Mouse (Mus musculus) myocyte (in vitro differentiated cells): ENCODE measurements around the gene Tpm3.

Experiments
- E2F4 ChIP-seq: IDR thresholded peaks from one replicate; pipeline ENCODE4 v1.6.1; 2011; ENCODE audit warnings: mild to moderate bottlenecking, control low read depth, moderate library complexity; ENCODE audit not compliant: insufficient read depth
- MAX ChIP-seq: IDR thresholded peaks from one replicate; pipeline ENCODE4 v1.6.1; 2011; ENCODE audit warnings: low read depth, mild to moderate bottlenecking, control low read depth
- MYOG ChIP-seq, 3 experiments: IDR thresholded peaks; one replicate each; pipeline ENCODE4 v1.6.1; 2011; ENCODE audit warnings: control low read depth in 2 of 3, low read depth in 2 of 3, mild to moderate bottlenecking in 2 of 3; ENCODE audit not compliant: insufficient read length in 2 of 3, control insufficient read depth in 1 of 3, insufficient read depth in 1 of 3
- POLR2A ChIP-seq: IDR thresholded peaks from one replicate; pipeline ENCODE4 v1.6.1; 2011; ENCODE audit warnings: low read depth, mild to moderate bottlenecking, control low read depth, moderate library complexity; ENCODE audit not compliant: insufficient read length
- POLR2AphosphoS2 ChIP-seq: IDR thresholded peaks from one replicate; pipeline ENCODE4 v1.6.1; 2011; ENCODE audit warnings: low read depth, control low read depth; ENCODE audit not compliant: insufficient read length
- USF1 ChIP-seq: IDR thresholded peaks from one replicate; pipeline ENCODE4 v1.6.1; 2011; ENCODE audit warnings: low read depth, mild to moderate bottlenecking, control low read depth, moderate library complexity

- no peak for TF ChIP-seq E2F4
- TF ChIP-seq USF1 = no peak
- peak; percentile 93 for TF ChIP-seq POLR2AphosphoS2
- TF ChIP-seq POLR2A = peak; percentile 53
- TF ChIP-seq MAX = no peak
- no peak for TF ChIP-seq MYOG (IDR thresholded peaks at IDR 0.05; ENCODE audit: control insufficient read depth in 1 of 3, insufficient read depth in 1 of 3, insufficient read length in 2 of 3, low read depth in 2 of 3)
Measured at GRCm38 (mm10) chr3:90079763-90080497, 7.5 kb downstream of the Tpm3 start.
